Mouse (Mus musculus) embryonic facial prominence, embryonic 11.5 days (tissue): Measurements from ENCODE around the gene 1810024B03Rik. TPM values are rescaled to one million over a fixed set of nuclear protein-coding genes. Genes with fewer than 3 reads are reported as not detected.

ENCODE experiments used
- ATAC-seq: fragments of 200-750 bp; cut with Nextera tagmentation; replicated peaks from 2 replicates; pipeline ENCODE4 v1.8.0; 2017; ENCODE audit warnings: low read depth; ENCODE audit not compliant: insufficient number of reproducible peaks, low FRiP score, low TSS enrichment
- DNase-seq: peaks from one replicate; pipeline ENCODE4 v3.0.0-alpha.2; 2015; ENCODE audit warnings: low spot score
- H3K27ac ChIP-seq: fragments of 300-500 bp; sonication (generic); replicated peaks from 2 replicates; pipeline ENCODE4 v1.5.1; 2014; ENCODE audit warnings: mild to moderate bottlenecking, low read depth, low read length, control low read depth
- H3K27me3 ChIP-seq: fragments of 300-500 bp; sonication (generic); 2 replicates; pipeline ENCODE4 v1.6.1; 2014; ENCODE audit warnings: mild to moderate bottlenecking, low read length, moderate library complexity, mixed read lengths; ENCODE audit not compliant: control insufficient read depth, insufficient read depth
- H3K36me3 ChIP-seq: fragments of 300-500 bp; sonication (generic); replicated peaks from 2 replicates; pipeline ENCODE4 v1.6.1; 2014; ENCODE audit warnings: low read depth, mild to moderate bottlenecking, low read length, moderate library complexity, mixed read lengths; ENCODE audit not compliant: control insufficient read depth, insufficient read depth
- H3K4me1 ChIP-seq: fragments of 300-500 bp; sonication (generic); 2 replicates; pipeline ENCODE4 v1.6.1; 2014; ENCODE audit warnings: low read length, mixed read lengths; ENCODE audit not compliant: control insufficient read depth, insufficient read depth
- H3K4me2 ChIP-seq: fragments of 300-500 bp; sonication (generic); 2 replicates; pipeline ENCODE4 v1.6.1; 2014; ENCODE audit warnings: low read depth, mild to moderate bottlenecking, control low read depth, low read length, moderate library complexity
- H3K4me3 ChIP-seq: fragments of 300-500 bp; sonication (generic); 2 replicates; pipeline ENCODE4 v1.5.1; 2014; ENCODE audit warnings: low read depth, low read length, control low read depth
- H3K9ac ChIP-seq: fragments of 300-500 bp; sonication (generic); replicated peaks from 2 replicates; pipeline ENCODE4 v1.6.1; 2014; ENCODE audit warnings: mild to moderate bottlenecking, control low read depth, low read length
- H3K9me3 ChIP-seq: fragments of 300-500 bp; sonication (generic); replicated peaks from 2 replicates; pipeline ENCODE4 v1.6.1; 2016; ENCODE audit warnings: mild to moderate bottlenecking, low read length, inconsistent platforms, mixed read lengths; ENCODE audit not compliant: control insufficient read depth
- WGBS: fragments of 180-500 bp; shearing (Covaris S2); extraction: QIAGEN DNeasy Blood & Tissue Kit; methylation state at CpG from one replicate; pipeline ENCODE4 v1.1.7; 2014; 5-methylcytosine and 5-hydroxymethylcytosine counted together
- polyA plus RNA-seq: library from polyadenylated mRNA; unstranded; fragments of >200 nt; fragmentation: Nextera tagmentation; extraction: Ambion mirVana; gene quantifications from 2 replicates; pipeline ENCODE4 v1.2.1, GENCODE M21; 2014

1810024B03Rik gene
- polyA plus RNA-seq, 1 experiment from 2014 or later, result 2.3 TPM

- peak overlapping the region; percentile 86 for H3K9ac ChIP-seq
- under 1% methylated on average over 39 of the region's 39 CpGs for WGBS
- peaks cover 3% of the 10 kb centered on the region for H3K36me3 ChIP-seq
- H3K4me2 ChIP-seq, result peak overlapping the region; percentile 97
- DNase-seq, result peak; percentile 55
- H3K4me1 ChIP-seq, result no peaks in the 10 kb centered on the region; the same call in 1 of the 2 replicates
- peak overlapping the region; percentile 86 for H3K4me3 ChIP-seq
- no peaks in the 10 kb centered on the region for H3K9me3 ChIP-seq
- ATAC-seq, result peak; percentile 58
- no peak overlapping the region for H3K27ac ChIP-seq
- H3K27me3 ChIP-seq, result no peaks in the 10 kb centered on the region
Observed at GRCm38 (mm10) chr2:127248334-127249004, 40.4 kb upstream of the 1810024B03Rik start.

- H3K27me3 ChIP-seq, result no peaks in the 10 kb centered on the region
- H3K9ac ChIP-seq, result peak within 1 kb of the TSS; percentile 86
- H3K4me3 ChIP-seq, result peak within 1 kb of the TSS; percentile 86
- H3K9me3 ChIP-seq, result no peaks in the 10 kb centered on the region
- ATAC-seq, result peak; percentile 98
- H3K27ac ChIP-seq, result 0 out of 2 replicates have a peak within 1 kb of the TSS, but pooled peaks have one; percentile 41
- peak; percentile 99 for DNase-seq
- peaks cover 3% of the 10 kb centered on the region for H3K36me3 ChIP-seq
- no peaks in the 10 kb centered on the region; the same call in 1 of the 2 replicates for H3K4me1 ChIP-seq
- under 1% methylated on average over 52 of the region's 53 CpGs for WGBS
- peak within 1 kb of the TSS; percentile 97 for H3K4me2 ChIP-seq
Observed at GRCm38 (mm10) chr2:127247592-127248333, 39.7 kb upstream of the 1810024B03Rik start, which contains the start of the genes Ciao1 and Tmem127. Ciao1 (minus strand) TSS chr2:127247816. Tmem127 (plus strand) TSS chr2:127247908.

DNA sequence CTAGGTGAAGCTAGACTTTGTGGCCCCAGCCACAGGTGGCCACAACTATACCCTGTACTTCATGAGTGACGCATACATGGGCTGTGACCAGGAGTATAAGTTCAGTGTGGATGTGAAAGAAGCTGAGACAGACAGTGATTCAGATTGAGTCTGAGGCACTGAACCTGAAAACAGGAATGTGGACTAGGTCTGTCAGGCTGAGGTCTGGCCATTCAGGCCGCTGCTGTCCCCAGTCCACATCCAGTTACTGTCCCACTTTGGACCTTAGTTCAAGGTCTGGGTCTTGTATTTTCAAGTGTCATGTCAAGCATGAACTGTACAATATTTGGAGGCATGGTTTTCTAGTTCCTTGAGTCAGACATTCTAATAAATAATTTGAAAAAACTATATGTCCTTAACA is 32.0 kb upstream of the 1810024B03Rik start:
- no peaks in the 10 kb centered on the region for H3K9me3 ChIP-seq
- H3K4me2 ChIP-seq, result no peak overlapping the region
- no peaks in the 10 kb centered on the region for H3K27me3 ChIP-seq
- H3K4me3 ChIP-seq, result no peak overlapping the region
- no peak overlapping the region for H3K27ac ChIP-seq
- H3K4me1 ChIP-seq, result no peaks in the 10 kb centered on the region
- peaks cover 27% of the 10 kb centered on the region for H3K36me3 ChIP-seq
- WGBS, result 92% methylated on average over 2 of the region's 2 CpGs
- no peak for ATAC-seq
- no peak overlapping the region for H3K9ac ChIP-seq
- DNase-seq, result no peak

GRCm38 (mm10) chr2:127237897-127238610 is 30.0 kb upstream of the 1810024B03Rik start:
- H3K27ac ChIP-seq, result no peak overlapping the region
- no peaks in the 10 kb centered on the region for H3K9me3 ChIP-seq
- H3K9ac ChIP-seq, result no peak overlapping the region
- no peak overlapping the region for H3K4me2 ChIP-seq
- 93% methylated on average over 11 of the region's 11 CpGs for WGBS
- no peak overlapping the region for H3K4me3 ChIP-seq
- H3K27me3 ChIP-seq, result no peaks in the 10 kb centered on the region
- H3K36me3 ChIP-seq, result peaks cover 27% of the 10 kb centered on the region
- DNase-seq, result no peak
- H3K4me1 ChIP-seq, result no peaks in the 10 kb centered on the region
- no peak for ATAC-seq

DNA sequence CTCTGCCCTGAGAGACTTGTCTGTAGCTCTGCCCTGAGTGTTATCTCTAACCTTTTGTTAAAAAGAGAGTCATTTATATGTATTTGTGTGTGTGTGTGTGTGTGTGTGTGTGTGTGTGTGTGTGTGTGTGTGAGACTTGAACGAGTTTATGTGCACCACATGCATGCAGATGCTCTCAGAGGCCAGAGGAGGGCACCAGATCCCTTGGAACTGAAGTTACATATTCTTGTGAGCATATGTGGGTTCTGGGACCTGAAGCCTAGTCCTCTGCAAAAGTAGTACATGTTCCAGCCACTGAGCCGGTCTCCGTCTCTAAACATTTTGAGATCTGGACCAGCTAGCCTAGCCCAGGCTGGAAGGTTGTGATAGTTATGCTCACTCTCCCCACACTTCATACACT is 17.2 kb upstream of the 1810024B03Rik start:
- no peaks in the 10 kb centered on the region for H3K9me3 ChIP-seq
- no peak overlapping the region for H3K4me2 ChIP-seq
- H3K4me1 ChIP-seq, result no peaks in the 10 kb centered on the region
- no peak for DNase-seq
- WGBS, result 98% methylated on average over 3 of the region's 3 CpGs
- H3K9ac ChIP-seq, result no peak overlapping the region
- no peak overlapping the region for H3K27ac ChIP-seq
- peaks cover 33% of the 10 kb centered on the region for H3K36me3 ChIP-seq
- H3K4me3 ChIP-seq, result no peak overlapping the region
- no peak for ATAC-seq
- no peaks in the 10 kb centered on the region for H3K27me3 ChIP-seq

DNA sequence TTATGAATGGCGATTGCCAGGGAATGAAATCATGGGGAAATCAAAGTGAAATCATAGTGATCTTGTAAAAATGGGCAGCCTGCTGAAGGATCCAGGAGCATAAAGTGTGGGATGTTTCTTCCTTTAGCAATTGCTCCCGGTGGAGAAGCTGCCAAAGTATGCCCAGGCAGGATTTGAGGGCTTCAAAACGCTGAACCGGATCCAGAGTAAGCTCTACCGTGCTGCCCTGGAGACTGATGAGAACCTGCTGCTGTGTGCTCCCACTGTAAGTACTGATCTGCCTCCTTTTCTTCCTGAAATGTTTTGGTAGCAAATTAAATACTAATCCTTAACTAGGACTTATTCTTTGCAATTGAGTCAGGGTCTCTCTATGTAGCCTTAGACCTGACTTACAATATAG is 9.7 kb upstream of the 1810024B03Rik start:
- peaks cover 17% of the 10 kb centered on the region for H3K36me3 ChIP-seq
- H3K4me2 ChIP-seq, result no peak overlapping the region
- no peak overlapping the region for H3K4me3 ChIP-seq
- H3K27me3 ChIP-seq, result no peaks in the 10 kb centered on the region
- no peak overlapping the region for H3K27ac ChIP-seq
- ATAC-seq (no peak), DNase-seq (no peak)
- H3K4me1 ChIP-seq, result no peaks in the 10 kb centered on the region
- no peaks in the 10 kb centered on the region for H3K9me3 ChIP-seq
- no peak overlapping the region for H3K9ac ChIP-seq
- 93% methylated on average over 5 of the region's 5 CpGs for WGBS

GRCm38 (mm10) chr2:127210701-127211100 is 2.6 kb upstream of the 1810024B03Rik start:
- Histone ChIP-seq H3K9ac (no peak overlapping the region), H3K4me2 (no peak overlapping the region), H3K4me1 (peaks cover 4% of the 10 kb centered on the region; the same call in 1 of the 2 replicates), H3K27ac (no peak overlapping the region), H3K4me3 (no peak overlapping the region), H3K36me3 (peaks cover 11% of the 10 kb centered on the region), H3K27me3 (no peaks in the 10 kb centered on the region), H3K9me3 (no peaks in the 10 kb centered on the region)
- ATAC-seq, result no peak
- 91% methylated on average over 11 of the region's 11 CpGs for WGBS
- no peak for DNase-seq
